Mouse (Mus musculus) ovary, postnatal 10 days (tissue): ENCODE data around the gene Safb.

Experiments used
- DNase-seq: peaks from one replicate; pipeline ENCODE4 v3.0.0; 2022; ENCODE audit warnings: low spot score

Gene Safb

GRCm38 (mm10) chr17:56655311-56655710 is 70.7 kb downstream of the Safb start:
- DNase-seq, result no peak
